ENCODE assay signal across 13 mouse cellular contexts in the genomic region with DNA sequence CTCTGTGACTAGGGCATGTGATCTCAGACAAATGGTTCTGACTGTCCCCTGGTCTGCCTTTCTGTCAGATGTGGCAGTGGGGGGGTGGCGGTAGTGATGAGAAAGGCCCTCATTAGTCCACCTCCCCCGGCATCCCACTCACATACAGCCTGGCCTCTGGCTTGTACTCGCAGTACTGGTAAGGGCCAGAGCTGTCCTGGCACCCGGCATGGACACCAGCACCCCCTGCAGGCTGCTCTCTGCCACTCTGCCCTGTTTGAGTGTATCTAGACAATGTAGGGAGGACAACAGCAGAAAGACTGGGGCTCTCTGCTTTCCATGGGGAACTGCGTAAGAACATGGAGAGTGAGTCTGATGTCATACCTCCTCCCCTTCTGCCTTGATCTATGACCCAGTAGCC. TPM values are rescaled to one million over a fixed set of nuclear protein-coding genes. Genes with fewer than 3 reads are reported as not detected.
DNase-seq lines count a peak whose midpoint lies in the region; ATAC-seq and TF ChIP-seq lines count a peak whose summit lies in the region.
"Had no signal": no experiment of that assay in that cellular context is flagged by ENCODE, and none has a peak within 500 bp of the region (broad histone marks: within the 10 kb centered on the region; RNA-seq: fewer than 3 reads in every experiment).

No protein-coding gene starts in this region.

- ATAC-seq in heart, embryonic 12.5 days (ENCODE audit: insufficient number of reproducible peaks, low FRiP score) = 0 out of 2 replicates have a peak, but pooled peaks have one; percentile 39
- no peak for ATAC-seq in lung, postnatal 0 days
- ATAC-seq: hindbrain, postnatal 0 days had no signal

- intact Hi-C loops in heart, postnatal 14 days (cut with DNase I) = loop anchor here (5.0 to 10.0 kb wide), 2 partner anchors 57 to 149 kb away; a partner anchor contains a TSS
- intact Hi-C loops in heart, postnatal 25 days (cut with DNase I) = loop anchor here (5.0 to 10.0 kb wide), 2 partner anchors 84 to 217 kb away; no protein-coding TSS in a partner anchor

- no peaks in the 10 kb centered on the region for H3K36me3 ChIP-seq in heart, embryonic 12.5 days
- H3K36me3 ChIP-seq in E14TG2a.4 (ENCODE audit: insufficient read depth, low read length) = no peaks in the 10 kb centered on the region
- no peaks in the 10 kb centered on the region for H3K36me3 ChIP-seq in lung, postnatal 0 days (ENCODE audit: insufficient read depth, low read length)
- H3K36me3 ChIP-seq in midbrain, embryonic 10.5 days = no peaks in the 10 kb centered on the region
- H3K36me3 ChIP-seq: lung, embryonic 15.5 days had no signal

- 76% methylated on average over 5 of the region's 5 CpGs for WGBS in heart, embryonic 12.5 days
- WGBS in lung, postnatal 0 days = 82% methylated on average over 5 of the region's 5 CpGs
- WGBS in midbrain, embryonic 10.5 days = 84% methylated on average over 5 of the region's 5 CpGs

- no peak for TF ChIP-seq EP300 in lung, postnatal 0 days (IDR thresholded peaks at IDR 0.05)

- H3K4me3 ChIP-seq in heart, embryonic 12.5 days = no peak overlapping the region
- no peak overlapping the region for H3K4me3 ChIP-seq in E14TG2a.4 (replicated peaks; ENCODE audit: low read length)
- no peak overlapping the region for H3K4me3 ChIP-seq in lung, postnatal 0 days (ENCODE audit: low read depth, low read length)
- no peak overlapping the region for H3K4me3 ChIP-seq in midbrain, embryonic 10.5 days
- H3K4me3 ChIP-seq: erythroblast, embryonic 14.5 days; lung, embryonic 15.5 days had no signal

- H3K4me1 ChIP-seq in heart, embryonic 12.5 days (replicated peaks) = no peaks in the 10 kb centered on the region
- H3K4me1 ChIP-seq in E14TG2a.4 (replicated peaks; ENCODE audit: low read depth, low read length) = peaks cover 30% of the 10 kb centered on the region
- no peaks in the 10 kb centered on the region for H3K4me1 ChIP-seq in lung, postnatal 0 days (ENCODE audit: insufficient read depth, low read depth, low read length)
- H3K4me1 ChIP-seq in midbrain, embryonic 10.5 days = no peaks in the 10 kb centered on the region
- H3K4me1 ChIP-seq: lung, embryonic 15.5 days had no signal

- no peaks in the 10 kb centered on the region for H3K27me3 ChIP-seq in heart, embryonic 12.5 days (replicated peaks)
- peaks cover 47% of the 10 kb centered on the region for H3K27me3 ChIP-seq in E14TG2a.4 (ENCODE audit: insufficient read depth, low read length)
- no peaks in the 10 kb centered on the region for H3K27me3 ChIP-seq in lung, postnatal 0 days (replicated peaks; ENCODE audit: insufficient read depth, low read length)
- H3K27me3 ChIP-seq in midbrain, embryonic 10.5 days (ENCODE audit: low read depth, poor library complexity, severe bottlenecking) = no peaks in the 10 kb centered on the region
- H3K27me3 ChIP-seq: lung, embryonic 15.5 days had no signal

- no peak overlapping the region for H3K4me2 ChIP-seq in heart, embryonic 12.5 days
- no peak overlapping the region for H3K4me2 ChIP-seq in lung, postnatal 0 days (replicated peaks; ENCODE audit: low read depth, low read length)
- H3K4me2 ChIP-seq: lung, embryonic 15.5 days had no signal

- peak; percentile 52 for TF ChIP-seq CTCF in E14TG2a.4 (conservative IDR thresholded peaks at IDR 0.05; ENCODE audit: low read length)
- TF ChIP-seq CTCF in lung, postnatal 0 days (IDR thresholded peaks at IDR 0.05) = peak; percentile 46

- DNase-seq in heart, postnatal 14 days = no peak
- DNase-seq in 3134 (ENCODE audit: extremely low read depth, insufficient read length, low spot score) = peak; percentile 24
- DNase-seq in lung, postnatal 0 days (ENCODE audit: low spot score) = no peak
- DNase-seq in heart, postnatal 25 days (ENCODE audit: low spot score) = no peak
- DNase-seq in frontal cortex, postnatal 14 days (ENCODE audit: low spot score in 2 of 2) = no peak
- DNase-seq in midbrain, embryonic 10.5 days (ENCODE audit: low spot score) = no peak
- DNase-seq: heart, adult 11 months; right cerebral cortex, adult 18-20 months had no signal

- no peak overlapping the region for H3K27ac ChIP-seq in heart, embryonic 12.5 days (ENCODE audit: poor library complexity, severe bottlenecking)
- no peak overlapping the region for H3K27ac ChIP-seq in lung, postnatal 0 days (ENCODE audit: low read length)
- no peak overlapping the region for H3K27ac ChIP-seq in midbrain, embryonic 10.5 days (replicated peaks)
- H3K27ac ChIP-seq: hindbrain, postnatal 0 days; lung, embryonic 15.5 days had no signal

- H3K9me3 ChIP-seq in heart, embryonic 12.5 days (replicated peaks) = peaks cover 9% of the 10 kb centered on the region; the same call in 1 of the 2 replicates
- no peaks in the 10 kb centered on the region for H3K9me3 ChIP-seq in E14TG2a.4 (ENCODE audit: low read length)
- H3K9me3 ChIP-seq in lung, postnatal 0 days (ENCODE audit: low read length) = no peaks in the 10 kb centered on the region
- H3K9me3 ChIP-seq in midbrain, embryonic 10.5 days (replicated peaks) = peaks cover 13% of the 10 kb centered on the region; the same call in 1 of the 2 replicates
- H3K9me3 ChIP-seq: lung, embryonic 15.5 days had no signal

- no peak overlapping the region for H3K9ac ChIP-seq in heart, embryonic 12.5 days
- H3K9ac ChIP-seq in lung, postnatal 0 days (replicated peaks; ENCODE audit: low read depth) = no peak overlapping the region
- H3K9ac ChIP-seq: lung, embryonic 15.5 days had no signal

RNA-seq across cellular contexts. Expression of a gene that starts 36.2 kb away (rescaled TPM):
- 0.24 and 0.64 TPM in 2 replicates for polyA plus RNA-seq in heart, embryonic 12.5 days (2016; fragmentation: Nextera tagmentation; extraction: Ambion mirVana)
- total RNA-seq in heart, postnatal 14 days (2021) = under 1 TPM; 0.81 to 0.93 TPM
- 1.9 and 2.5 TPM in 2 replicates for polyA plus RNA-seq in lung, postnatal 0 days (2015; fragmentation: Nextera tagmentation; extraction: Ambion mirVana)
- total RNA-seq in heart, postnatal 25 days (2021) = under 1 TPM; 0.81 to 0.98 TPM
- polyA plus RNA-seq in midbrain, embryonic 10.5 days (2016; fragmentation: Nextera tagmentation; extraction: Ambion mirVana) = 7.6 and 10.7 TPM in 2 replicates

RNA-seq across cellular contexts. Expression of a gene that starts 55.6 kb away (rescaled TPM):
- polyA plus RNA-seq in heart, embryonic 12.5 days (2016; fragmentation: Nextera tagmentation; extraction: Ambion mirVana) = 16.3 and 16.6 TPM in 2 replicates
- 1 to 10 TPM; 9.1 to 9.5 TPM for total RNA-seq in heart, postnatal 14 days (2021)
- polyA plus RNA-seq in lung, postnatal 0 days (2015; fragmentation: Nextera tagmentation; extraction: Ambion mirVana) = 7.7 and 7.9 TPM in 2 replicates
- total RNA-seq in heart, postnatal 25 days (2021) = 1 to 10 TPM; 8.6 to 9.5 TPM
- 35.3 and 44.6 TPM in 2 replicates for polyA plus RNA-seq in midbrain, embryonic 10.5 days (2016; fragmentation: Nextera tagmentation; extraction: Ambion mirVana)
